Mouse (Mus musculus): ENCODE measurements around the gene Rdh11. TPM values are rescaled to one million over a fixed set of nuclear protein-coding genes. Genes with fewer than 3 reads are reported as not detected.
"Not testable (repeated sequence)": the region's sequence is repeated elsewhere in the genome, so short reads cannot be mapped to it uniquely, and the experiment has no call there.

The Rdh11 gene
- polyA plus RNA-seq, 1 experiment from 2014 or later: 25.4 TPM

- DNase-seq (ENCODE audit: low spot score) (peak; percentile 87), ATAC-seq (replicated peaks; ENCODE audit: low FRiP score) (peak; percentile 88)
- Histone ChIP-seq H3K4me1 (replicated peaks; ENCODE audit: control insufficient read depth, insufficient read depth, low read length) (no peaks in the 10 kb centered on the region), H3K9me3 (ENCODE audit: control insufficient read depth, low read length) (no peaks in the 10 kb centered on the region), H3K36me3 (ENCODE audit: control insufficient read depth, insufficient read depth, low read length) (no peaks in the 10 kb centered on the region; the same call in 1 of the 2 replicates), H3K27ac (ENCODE audit: low read depth, low read length) (no peak overlapping the region), H3K9ac (ENCODE audit: low read length) (peak overlapping the region; percentile 72), H3K4me2 (ENCODE audit: low read depth, low read length, severe bottlenecking) (peak overlapping the region; percentile 87), H3K4me3 (ENCODE audit: low read depth, low read length) (peak overlapping the region; percentile 74), H3K27me3 (ENCODE audit: control insufficient read depth, insufficient read depth, low read length) (no peaks in the 10 kb centered on the region)
- WGBS: 5% methylated on average over 14 of the region's 14 CpGs
Measured at GRCm38 (mm10) chr12:79191701-79192100, 392 bp downstream of the Rdh11 start.

GRCm38 (mm10) chr12:79190931-79191673 is 991 bp downstream of the Rdh11 start:
- ATAC-seq (replicated peaks; ENCODE audit: low FRiP score): peak; percentile 89
- under 1% methylated on average over 18 of the region's 18 CpGs for WGBS
- peak overlapping the region; percentile 74 for H3K4me3 ChIP-seq (ENCODE audit: low read depth, low read length)

GRCm38 (mm10) chr12:79185160-79185559 is 6.9 kb downstream of the Rdh11 start:
- not testable (repeated sequence) for H3K9me3 ChIP-seq (ENCODE audit: control insufficient read depth, low read length); H3K4me2 ChIP-seq (ENCODE audit: low read depth, low read length, severe bottlenecking); H3K27me3 ChIP-seq (ENCODE audit: control insufficient read depth, insufficient read depth, low read length); DNase-seq (ENCODE audit: low spot score); H3K9ac ChIP-seq (ENCODE audit: low read length); H3K4me3 ChIP-seq (ENCODE audit: low read depth, low read length); ATAC-seq (replicated peaks; ENCODE audit: low FRiP score); H3K27ac ChIP-seq (ENCODE audit: low read depth, low read length); H3K4me1 ChIP-seq (replicated peaks; ENCODE audit: control insufficient read depth, insufficient read depth, low read length)
- peaks cover 18% of the 10 kb centered on the region for H3K36me3 ChIP-seq (ENCODE audit: control insufficient read depth, insufficient read depth, low read length)
- WGBS: 88% methylated on average over 6 of the region's 6 CpGs

More at GRCm38 (mm10) chr12:79190931-79191673, 991 bp downstream of the Rdh11 start:
- Histone ChIP-seq H3K9ac (ENCODE audit: low read length) (peak overlapping the region; percentile 72), H3K4me1 (replicated peaks; ENCODE audit: control insufficient read depth, insufficient read depth, low read length) (no peaks in the 10 kb centered on the region), H3K9me3 (ENCODE audit: control insufficient read depth, low read length) (no peaks in the 10 kb centered on the region), H3K36me3 (ENCODE audit: control insufficient read depth, insufficient read depth, low read length) (no peaks in the 10 kb centered on the region; the same call in 1 of the 2 replicates), H3K4me2 (ENCODE audit: low read depth, low read length, severe bottlenecking) (peak overlapping the region; percentile 87), H3K27ac (ENCODE audit: low read depth, low read length) (no peak overlapping the region), H3K27me3 (ENCODE audit: control insufficient read depth, insufficient read depth, low read length) (no peaks in the 10 kb centered on the region)
- DNase-seq (ENCODE audit: low spot score): peak; percentile 74

- ATAC-seq (replicated peaks; ENCODE audit: low FRiP score) (no peak), DNase-seq (ENCODE audit: low spot score) (no peak)
- no peaks in the 10 kb centered on the region for H3K9me3 ChIP-seq (ENCODE audit: control insufficient read depth, low read length)
- 0 out of 2 replicates have a peak, but pooled peaks cover 3% of the 10 kb centered on the region for H3K36me3 ChIP-seq (ENCODE audit: control insufficient read depth, insufficient read depth, low read length)
- H3K4me1 ChIP-seq (replicated peaks; ENCODE audit: control insufficient read depth, insufficient read depth, low read length): 0 out of 2 replicates have a peak, but pooled peaks cover 2% of the 10 kb centered on the region
- no peak overlapping the region for H3K9ac ChIP-seq (ENCODE audit: low read length)
- no peak overlapping the region for H3K27ac ChIP-seq (ENCODE audit: low read depth, low read length)
- no peak overlapping the region for H3K4me3 ChIP-seq (ENCODE audit: low read depth, low read length)
- WGBS: 97% methylated on average over 5 of the region's 5 CpGs
- no peak overlapping the region for H3K4me2 ChIP-seq (ENCODE audit: low read depth, low read length, severe bottlenecking)
- H3K27me3 ChIP-seq (ENCODE audit: control insufficient read depth, insufficient read depth, low read length): no peaks in the 10 kb centered on the region
Measured at GRCm38 (mm10) chr12:79175998-79176397, 16.1 kb downstream of the Rdh11 start.

- Histone ChIP-seq H3K4me2 (ENCODE audit: low read depth, low read length, severe bottlenecking) (no peak overlapping the region), H3K36me3 (ENCODE audit: control insufficient read depth, insufficient read depth, low read length) (0 out of 2 replicates have a peak, but pooled peaks cover 3% of the 10 kb centered on the region), H3K4me1 (replicated peaks; ENCODE audit: control insufficient read depth, insufficient read depth, low read length) (0 out of 2 replicates have a peak, but pooled peaks cover 2% of the 10 kb centered on the region), H3K27me3 (ENCODE audit: control insufficient read depth, insufficient read depth, low read length) (no peaks in the 10 kb centered on the region), H3K4me3 (ENCODE audit: low read depth, low read length) (no peak overlapping the region), H3K9me3 (ENCODE audit: control insufficient read depth, low read length) (no peaks in the 10 kb centered on the region), H3K27ac (ENCODE audit: low read depth, low read length) (no peak overlapping the region), H3K9ac (ENCODE audit: low read length) (no peak overlapping the region)
- 89% methylated on average over 5 of the region's 5 CpGs for WGBS
- ATAC-seq (replicated peaks; ENCODE audit: low FRiP score) (no peak), DNase-seq (ENCODE audit: low spot score) (no peak)
Measured at GRCm38 (mm10) chr12:79173721-79174120, 18.4 kb downstream of the Rdh11 start.

- peak within 1 kb of the TSS; percentile 89 for H3K27ac ChIP-seq (ENCODE audit: low read depth, low read length)
- H3K9me3 ChIP-seq (ENCODE audit: control insufficient read depth, low read length): no peaks in the 10 kb centered on the region
- peak within 1 kb of the TSS; percentile 52 for H3K4me2 ChIP-seq (ENCODE audit: low read depth, low read length, severe bottlenecking)
- peak; percentile 92 for DNase-seq (ENCODE audit: low spot score)
- peak; percentile 97 for ATAC-seq (replicated peaks; ENCODE audit: low FRiP score)
- H3K36me3 ChIP-seq (ENCODE audit: control insufficient read depth, insufficient read depth, low read length): 0 out of 2 replicates have a peak, but pooled peaks cover 3% of the 10 kb centered on the region
- H3K4me1 ChIP-seq (replicated peaks; ENCODE audit: control insufficient read depth, insufficient read depth, low read length): 0 out of 2 replicates have a peak, but pooled peaks cover 2% of the 10 kb centered on the region
- peak within 1 kb of the TSS; percentile 95 for H3K4me3 ChIP-seq (ENCODE audit: low read depth, low read length)
- WGBS: under 1% methylated on average over 73 of the region's 73 CpGs
- H3K27me3 ChIP-seq (ENCODE audit: control insufficient read depth, insufficient read depth, low read length): no peaks in the 10 kb centered on the region
- H3K9ac ChIP-seq (ENCODE audit: low read length): peak within 1 kb of the TSS; percentile 90
Measured at GRCm38 (mm10) chr12:79172019-79172941, 19.8 kb downstream of the Rdh11 start, which contains the start of gene Vti1b. Vti1b (minus strand) TSS chr12:79172667.

- 37% methylated on average over 12 of the region's 12 CpGs for WGBS
- Histone ChIP-seq H3K4me1 (replicated peaks; ENCODE audit: control insufficient read depth, insufficient read depth, low read length) (0 out of 2 replicates have a peak, but pooled peaks cover 2% of the 10 kb centered on the region), H3K9me3 (ENCODE audit: control insufficient read depth, low read length) (no peaks in the 10 kb centered on the region), H3K27ac (ENCODE audit: low read depth, low read length) (0 out of 2 replicates have a peak overlapping the region, but pooled peaks have one; percentile 89), H3K4me2 (ENCODE audit: low read depth, low read length, severe bottlenecking) (peak overlapping the region; percentile 52), H3K4me3 (ENCODE audit: low read depth, low read length) (peak overlapping the region; percentile 95), H3K36me3 (ENCODE audit: control insufficient read depth, insufficient read depth, low read length) (0 out of 2 replicates have a peak, but pooled peaks cover 3% of the 10 kb centered on the region), H3K9ac (ENCODE audit: low read length) (peak overlapping the region; percentile 90), H3K27me3 (ENCODE audit: control insufficient read depth, insufficient read depth, low read length) (no peaks in the 10 kb centered on the region)
- DNase-seq (ENCODE audit: low spot score): no peak
- ATAC-seq (replicated peaks; ENCODE audit: low FRiP score): no peak
Measured at GRCm38 (mm10) chr12:79171269-79171995, 20.7 kb downstream of the Rdh11 start.

All from forebrain, embryonic 11.5 days (tissue).